Mouse (Mus musculus): Measurements from ENCODE around the gene Hdac9.

DNA sequence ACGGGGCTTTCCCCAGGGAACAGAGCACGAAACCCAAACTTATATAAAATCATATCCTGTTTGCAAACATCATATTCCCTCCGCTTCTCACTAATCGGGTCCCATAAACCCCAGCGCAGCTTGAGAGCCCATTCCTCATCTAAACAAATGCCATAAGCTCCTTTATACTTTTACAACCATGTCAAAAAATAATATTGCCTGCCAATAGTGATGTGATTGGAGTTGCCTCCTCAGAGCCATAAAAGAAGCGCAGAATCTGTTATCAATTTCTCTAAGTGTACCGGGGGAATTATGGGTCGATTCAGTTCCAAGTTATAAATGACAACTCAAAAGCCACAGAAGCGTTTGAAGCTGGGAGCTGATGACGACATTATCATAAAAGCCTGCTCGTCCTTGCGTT, 638.1 kb downstream of the Hdac9 start:
- TF ChIP-seq CTCF (conservative IDR thresholded peaks at IDR 0.05; ENCODE audit: insufficient read depth, insufficient read length, low read depth, low read length): no peak
- no peak for TF ChIP-seq POLR2A (IDR thresholded peaks at IDR 0.05; ENCODE audit: low read depth, low read length)
